Mouse (Mus musculus): ENCODE measurements at regions not wholly inside any gene's neighbourhood (a gene's known extent, or its start where the extent isn't known, plus 50 kb on each side); places are given as distances from the start of the nearest gene placed in this dataset.

- Histone ChIP-seq H3K27ac (no peak overlapping the region), H3K9ac (no peak overlapping the region), H3K36me3 (ENCODE audit: poor library complexity, severe bottlenecking) (no peaks in the 10 kb centered on the region), H3K4me3 (no peak overlapping the region), H3K4me2 (no peak overlapping the region), H3K9me3 (replicated peaks) (no peaks in the 10 kb centered on the region), H3K4me1 (no peaks in the 10 kb centered on the region), H3K27me3 (no peaks in the 10 kb centered on the region)
- peak; percentile 70; the same call in 1 of the 2 replicates for ATAC-seq
- WGBS: 81% methylated on average over 1 of the region's 1 CpGs
Measured at GRCm38 (mm10) chr6:19214700-19215099, 348.6 kb downstream of the Ankrd7 start.

DNA sequence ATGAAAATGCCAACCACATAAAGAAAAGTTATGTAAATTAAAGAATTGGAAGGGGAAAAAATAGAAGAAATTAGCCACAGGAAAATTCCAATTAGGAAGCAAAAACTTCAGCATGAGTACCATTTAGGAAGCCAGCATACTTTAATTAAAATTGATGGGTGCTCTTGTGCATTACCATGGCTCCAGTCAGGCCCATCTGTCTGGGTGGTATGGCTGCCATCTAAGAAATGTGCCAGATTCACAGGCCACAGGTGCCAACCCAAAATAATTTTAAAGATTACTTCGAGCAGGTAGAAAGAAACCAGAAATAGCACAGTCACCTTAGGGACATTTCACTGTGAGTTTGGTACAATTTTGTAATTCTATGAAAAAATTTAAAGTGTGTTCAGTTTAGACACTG lies 349.0 kb downstream of the Ankrd7 start:
- peak; percentile 83; the same call in 1 of the 2 replicates for ATAC-seq
- Histone ChIP-seq H3K9ac (no peak overlapping the region), H3K9me3 (replicated peaks) (no peaks in the 10 kb centered on the region), H3K27me3 (no peaks in the 10 kb centered on the region), H3K4me3 (no peak overlapping the region), H3K36me3 (ENCODE audit: poor library complexity, severe bottlenecking) (no peaks in the 10 kb centered on the region), H3K4me1 (no peaks in the 10 kb centered on the region), H3K27ac (no peak overlapping the region), H3K4me2 (no peak overlapping the region)
- WGBS: 68% methylated on average over 1 of the region's 1 CpGs

GRCm38 (mm10) chr6:19264075-19264819 lies 398.1 kb downstream of the Ankrd7 start:
- Histone ChIP-seq H3K36me3 (ENCODE audit: poor library complexity, severe bottlenecking) (no peaks in the 10 kb centered on the region), H3K4me1 (no peaks in the 10 kb centered on the region), H3K4me3 (no peak overlapping the region), H3K4me2 (no peak overlapping the region), H3K9me3 (replicated peaks) (no peaks in the 10 kb centered on the region), H3K9ac (no peak overlapping the region), H3K27me3 (no peaks in the 10 kb centered on the region), H3K27ac (no peak overlapping the region)
- no peak for ATAC-seq
- 68% methylated on average over 5 of the region's 5 CpGs for WGBS

DNA sequence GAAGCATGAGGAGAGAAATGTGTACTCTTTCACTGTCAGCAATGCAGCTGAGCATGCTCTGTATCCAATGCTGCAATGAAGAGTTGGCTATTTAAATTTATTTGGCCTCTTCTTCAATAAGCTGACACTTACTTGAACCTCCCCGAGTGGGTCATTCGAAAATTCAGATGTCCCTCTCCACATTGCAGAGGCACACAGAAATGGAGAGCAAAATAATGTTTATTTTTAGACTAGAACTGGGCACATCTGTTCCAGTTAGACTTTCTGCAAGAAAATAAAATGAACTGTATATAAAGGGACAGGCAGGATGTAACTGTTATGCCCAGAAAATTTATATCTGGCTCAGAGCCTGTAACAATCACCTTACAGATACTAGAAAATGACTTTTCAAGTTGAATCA lies 407.1 kb downstream of the Ankrd7 start:
- H3K27ac ChIP-seq: no peak overlapping the region
- H3K9me3 ChIP-seq (replicated peaks): no peaks in the 10 kb centered on the region; the same call in 1 of the 2 replicates
- no peaks in the 10 kb centered on the region for H3K4me1 ChIP-seq
- no peak for ATAC-seq
- H3K4me2 ChIP-seq: no peak overlapping the region
- H3K36me3 ChIP-seq (ENCODE audit: poor library complexity, severe bottlenecking): no peaks in the 10 kb centered on the region
- H3K9ac ChIP-seq: no peak overlapping the region
- H3K27me3 ChIP-seq: no peaks in the 10 kb centered on the region
- WGBS: 91% methylated on average over 2 of the region's 2 CpGs
- no peak overlapping the region for H3K4me3 ChIP-seq

DNA sequence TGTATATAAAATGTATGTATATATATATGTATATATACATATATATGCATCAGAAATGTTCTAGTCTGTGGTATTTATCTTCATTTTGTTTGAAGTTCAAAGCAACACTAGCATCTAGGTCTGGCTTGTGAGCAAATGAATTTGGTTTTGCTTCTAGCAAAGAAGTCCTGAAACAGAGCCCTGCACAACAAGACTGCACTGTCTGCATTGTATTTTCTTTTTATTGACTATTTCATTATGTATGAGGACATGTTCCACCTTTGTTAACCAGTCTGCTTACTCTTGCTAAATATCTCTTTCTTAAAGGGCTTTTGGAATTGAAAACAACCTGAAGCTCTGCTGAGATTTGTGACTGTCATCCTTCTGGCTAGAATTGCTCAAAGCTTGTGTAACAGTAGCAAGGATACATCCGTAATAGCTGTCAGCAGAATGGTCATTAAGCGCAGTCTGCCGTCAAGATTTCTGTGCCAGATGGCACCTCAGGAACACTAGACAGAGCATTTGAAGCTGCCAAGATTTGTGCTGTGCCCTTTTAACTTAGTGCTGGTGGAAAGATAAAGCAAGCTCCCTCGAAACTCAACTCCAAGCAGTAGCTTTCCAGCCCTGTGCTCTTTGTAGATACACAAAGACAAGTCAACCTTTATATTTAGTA lies 416.7 kb downstream of the Ankrd7 start:
- no peak overlapping the region for H3K9ac ChIP-seq
- no peaks in the 10 kb centered on the region for H3K27me3 ChIP-seq
- H3K9me3 ChIP-seq (replicated peaks): no peaks in the 10 kb centered on the region
- H3K4me1 ChIP-seq: no peaks in the 10 kb centered on the region
- peak; percentile 93 for ATAC-seq
- WGBS: 71% methylated on average over 4 of the region's 4 CpGs
- H3K27ac ChIP-seq: no peak overlapping the region
- H3K36me3 ChIP-seq (ENCODE audit: poor library complexity, severe bottlenecking): no peaks in the 10 kb centered on the region
- H3K4me2 ChIP-seq: no peak overlapping the region
- no peak overlapping the region for H3K4me3 ChIP-seq

DNA sequence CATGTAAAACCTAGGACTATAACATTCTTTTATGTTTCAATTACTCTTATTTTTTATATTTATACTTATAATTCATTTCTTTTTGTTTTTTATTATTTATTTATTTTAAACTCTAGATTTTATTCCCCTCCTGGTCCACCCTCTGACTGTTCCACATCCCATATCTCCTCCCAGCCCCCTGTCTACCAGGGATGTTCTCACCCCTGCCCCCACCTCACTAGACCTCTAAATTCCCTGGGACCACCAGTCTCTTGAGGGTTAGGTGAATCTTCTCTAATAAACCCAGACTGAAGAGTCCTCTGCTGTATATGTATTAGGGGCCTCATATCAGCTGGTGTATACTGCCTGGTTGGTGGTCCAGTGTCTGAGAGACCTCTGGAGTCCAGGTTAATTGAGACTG lies 466.5 kb downstream of the Ankrd7 start:
- H3K4me2 ChIP-seq: no peak overlapping the region
- H3K9me3 ChIP-seq (replicated peaks): no peaks in the 10 kb centered on the region

DNA sequence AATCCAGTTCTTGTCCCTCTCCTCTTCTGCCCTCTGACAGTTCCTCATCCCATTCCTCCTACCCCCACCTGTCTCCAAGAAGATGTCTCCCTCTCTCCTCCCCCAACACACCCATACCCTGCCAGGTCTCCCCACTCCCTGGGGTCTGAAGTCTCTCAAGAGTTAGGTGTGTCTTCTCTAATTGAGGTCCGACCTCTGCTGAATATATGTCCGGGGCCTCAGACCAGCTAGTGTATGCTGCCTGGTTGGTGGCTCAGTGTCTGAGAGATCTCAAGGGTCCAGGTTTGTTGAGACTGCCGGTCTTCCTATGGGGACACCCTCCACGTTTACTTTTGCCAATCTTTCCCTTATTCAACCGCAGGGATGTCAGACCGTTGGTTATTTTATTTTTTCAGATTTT lies 469.5 kb downstream of the Ankrd7 start:
- 92% methylated on average over 6 of the region's 6 CpGs for WGBS
- Histone ChIP-seq H3K4me2 (no peak overlapping the region), H3K27me3 (no peaks in the 10 kb centered on the region), H3K9me3 (replicated peaks) (no peaks in the 10 kb centered on the region), H3K27ac (no peak overlapping the region), H3K9ac (no peak overlapping the region), H3K36me3 (ENCODE audit: poor library complexity, severe bottlenecking) (no peaks in the 10 kb centered on the region), H3K4me1 (no peaks in the 10 kb centered on the region), H3K4me3 (no peak overlapping the region)
- ATAC-seq: no peak

More for the DNA sequence above, 466.5 kb downstream of the Ankrd7 start:
- no peak overlapping the region for H3K9ac ChIP-seq
- H3K36me3 ChIP-seq (ENCODE audit: poor library complexity, severe bottlenecking): no peaks in the 10 kb centered on the region
- peak; percentile 58; the same call in 1 of the 2 replicates for ATAC-seq
- H3K27ac ChIP-seq: no peak overlapping the region
- H3K27me3 ChIP-seq: no peaks in the 10 kb centered on the region
- H3K4me1 ChIP-seq: no peaks in the 10 kb centered on the region
- no peak overlapping the region for H3K4me3 ChIP-seq

GRCm38 (mm10) chr6:19338470-19338869 lies 472.4 kb downstream of the Ankrd7 start:
- WGBS: 83% methylated on average over 5 of the region's 5 CpGs
- no peak overlapping the region for H3K9ac ChIP-seq
- no peak for ATAC-seq
- H3K9me3 ChIP-seq (replicated peaks): no peaks in the 10 kb centered on the region
- H3K4me1 ChIP-seq: no peaks in the 10 kb centered on the region
- H3K4me3 ChIP-seq: no peak overlapping the region
- H3K4me2 ChIP-seq: no peak overlapping the region
- H3K36me3 ChIP-seq (ENCODE audit: poor library complexity, severe bottlenecking): no peaks in the 10 kb centered on the region
- no peaks in the 10 kb centered on the region for H3K27me3 ChIP-seq
- H3K27ac ChIP-seq: no peak overlapping the region

Measured in forebrain, embryonic 13.5 days (tissue).